Mouse (Mus musculus) neural tube, embryonic 12.5 days (tissue): ENCODE measurements at regions not wholly inside any gene's neighbourhood (a gene's known extent, or its start where the extent isn't known, plus 50 kb on each side); places are given as distances from the start of the nearest gene placed in this dataset.

ENCODE experiments used
- ATAC-seq: fragments of 200-750 bp; cut with Nextera tagmentation; 2 replicates; pipeline ENCODE4 v1.8.0; 2017; ENCODE audit warnings: low read depth, mild to moderate bottlenecking, moderate TSS enrichment, moderate library complexity; ENCODE audit not compliant: low FRiP score
- H3K27ac ChIP-seq: fragments of 300-500 bp; sonication (generic); 2 replicates; pipeline ENCODE4 v1.5.1; 2016
- H3K27me3 ChIP-seq: fragments of 300-500 bp; sonication (generic); replicated peaks from 2 replicates; pipeline ENCODE4 v1.6.1; 2016; ENCODE audit warnings: mild to moderate bottlenecking
- H3K36me3 ChIP-seq: fragments of 300-500 bp; sonication (generic); 2 replicates; pipeline ENCODE4 v1.6.1; 2016; ENCODE audit warnings: mild to moderate bottlenecking
- H3K4me1 ChIP-seq: fragments of 300-500 bp; sonication (generic); 2 replicates; pipeline ENCODE4 v1.6.1; 2016
- H3K4me2 ChIP-seq: fragments of 300-500 bp; sonication (generic); replicated peaks from 2 replicates; pipeline ENCODE4 v1.6.1; 2016; ENCODE audit warnings: mild to moderate bottlenecking
- H3K4me3 ChIP-seq: fragments of 300-500 bp; sonication (generic); 2 replicates; pipeline ENCODE4 v1.5.1; 2016
- H3K9ac ChIP-seq: fragments of 300-500 bp; sonication (generic); 2 replicates; pipeline ENCODE4 v1.6.1; 2016; ENCODE audit warnings: mild to moderate bottlenecking
- H3K9me3 ChIP-seq: fragments of 300-500 bp; sonication (generic); 2 replicates; pipeline ENCODE4 v1.6.1; 2016; ENCODE audit warnings: mild to moderate bottlenecking
- WGBS: fragments of 180-500 bp; shearing (Covaris S2); methylation state at CpG from one replicate; pipeline ENCODE4 v1.1.7; 2016; 5-methylcytosine and 5-hydroxymethylcytosine counted together

DNA sequence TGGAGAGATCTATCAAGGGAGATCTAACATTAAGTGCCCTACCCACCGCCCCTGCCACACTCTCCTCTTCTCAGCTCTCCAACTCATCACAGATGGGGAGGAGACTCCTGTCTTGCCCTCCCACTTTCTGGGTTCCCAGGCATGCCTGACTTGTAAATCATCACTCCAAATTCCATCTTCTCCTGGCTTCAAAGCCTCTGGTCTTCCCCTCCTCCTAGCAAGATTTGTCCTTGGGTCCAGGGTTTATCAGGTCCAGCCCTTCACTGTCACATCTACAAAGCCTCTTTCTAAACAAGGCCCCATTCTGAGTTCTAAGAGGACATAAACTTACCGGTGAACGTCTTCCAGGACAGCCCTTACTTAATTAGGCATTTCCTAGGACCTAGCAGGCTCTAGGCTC is 73.3 kb upstream of the Col5a1 start:
- Histone ChIP-seq H3K9ac (no peak overlapping the region), H3K4me3 (no peak overlapping the region), H3K27ac (no peak overlapping the region), H3K9me3 (no peaks in the 10 kb centered on the region), H3K4me1 (no peaks in the 10 kb centered on the region), H3K36me3 (no peaks in the 10 kb centered on the region), H3K27me3 (no peaks in the 10 kb centered on the region), H3K4me2 (no peak overlapping the region)
- 71% methylated on average over 3 of the region's 3 CpGs for WGBS
- no peak for ATAC-seq

DNA sequence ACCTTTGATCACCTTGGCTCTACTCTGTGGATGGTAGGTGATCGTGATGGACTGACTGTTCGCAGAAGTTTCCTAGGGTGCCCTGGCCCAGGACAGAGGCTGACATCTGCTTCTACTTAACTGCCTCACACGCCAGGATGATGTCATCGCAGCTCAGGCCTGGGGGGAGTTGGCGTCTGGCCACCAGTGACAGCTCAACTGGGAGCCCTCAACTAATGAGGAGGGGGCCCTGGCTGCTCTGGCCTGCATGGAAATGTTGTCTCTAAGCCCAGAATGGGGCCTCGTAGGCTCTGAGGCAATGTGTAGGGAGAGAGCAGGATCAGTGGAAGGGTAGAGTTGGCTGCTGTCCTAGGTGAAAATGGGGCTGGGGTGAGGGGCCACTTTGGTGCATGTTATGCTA is 72.9 kb upstream of the Col5a1 start:
- H3K4me2 ChIP-seq, result no peak overlapping the region
- no peaks in the 10 kb centered on the region for H3K27me3 ChIP-seq
- no peaks in the 10 kb centered on the region for H3K9me3 ChIP-seq
- H3K27ac ChIP-seq, result no peak overlapping the region
- H3K4me3 ChIP-seq, result no peak overlapping the region
- no peaks in the 10 kb centered on the region for H3K4me1 ChIP-seq
- 73% methylated on average over 6 of the region's 6 CpGs for WGBS
- H3K36me3 ChIP-seq, result no peaks in the 10 kb centered on the region
- no peak for ATAC-seq
- no peak overlapping the region for H3K9ac ChIP-seq

DNA sequence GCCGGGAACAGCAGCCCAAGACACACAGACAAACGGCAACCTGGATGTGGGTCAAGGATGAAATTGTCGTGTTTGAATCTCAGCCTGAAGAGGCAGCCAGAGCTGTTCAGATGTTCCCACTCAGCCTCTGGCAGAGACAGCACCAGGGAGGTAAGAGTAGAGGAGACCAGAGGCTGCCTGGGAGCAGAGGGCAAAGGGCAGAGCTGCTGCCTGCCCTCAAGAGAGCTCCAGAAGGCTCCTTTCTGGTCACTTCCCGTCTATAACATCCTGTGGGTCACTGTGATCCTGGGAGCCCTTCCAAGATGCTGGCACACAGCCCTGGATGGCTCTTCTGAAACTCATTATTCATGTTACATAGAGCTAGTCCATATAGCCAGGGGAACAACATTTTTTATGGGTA is 67.6 kb upstream of the Col5a1 start:
- 64% methylated on average over 4 of the region's 4 CpGs for WGBS
- Histone ChIP-seq H3K9ac (no peak overlapping the region), H3K4me3 (no peak overlapping the region), H3K27ac (no peak overlapping the region), H3K36me3 (no peaks in the 10 kb centered on the region), H3K4me2 (no peak overlapping the region), H3K27me3 (no peaks in the 10 kb centered on the region), H3K9me3 (no peaks in the 10 kb centered on the region), H3K4me1 (0 out of 2 replicates have a peak, but pooled peaks cover 4% of the 10 kb centered on the region)
- no peak for ATAC-seq

DNA sequence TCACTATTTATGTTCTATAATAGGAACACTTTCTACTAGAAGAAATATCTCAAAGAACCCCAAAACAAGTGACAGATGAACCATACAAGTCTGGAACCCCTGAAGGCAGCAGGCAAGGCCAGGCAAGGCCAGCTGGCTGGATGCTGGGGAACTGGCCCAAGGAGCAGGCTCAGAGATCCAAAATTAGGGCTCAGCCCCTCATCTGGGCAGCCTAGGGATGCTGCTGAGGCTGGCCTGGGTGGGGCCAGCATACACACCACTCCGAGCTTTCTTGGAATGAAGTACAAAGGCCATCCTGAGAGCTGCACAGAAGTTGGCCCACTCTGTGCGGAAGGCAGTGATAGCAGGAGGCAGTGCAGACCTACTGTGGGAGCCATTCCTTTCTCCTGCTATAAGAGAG is 59.4 kb upstream of the Col5a1 start:
- H3K4me2 ChIP-seq, result no peak overlapping the region
- H3K4me1 ChIP-seq, result no peaks in the 10 kb centered on the region
- no peak overlapping the region for H3K9ac ChIP-seq
- H3K36me3 ChIP-seq, result no peaks in the 10 kb centered on the region
- H3K4me3 ChIP-seq, result no peak overlapping the region
- no peak overlapping the region for H3K27ac ChIP-seq
- WGBS, result 90% methylated on average over 2 of the region's 2 CpGs
- ATAC-seq, result no peak
- no peaks in the 10 kb centered on the region for H3K27me3 ChIP-seq
- no peaks in the 10 kb centered on the region for H3K9me3 ChIP-seq

DNA sequence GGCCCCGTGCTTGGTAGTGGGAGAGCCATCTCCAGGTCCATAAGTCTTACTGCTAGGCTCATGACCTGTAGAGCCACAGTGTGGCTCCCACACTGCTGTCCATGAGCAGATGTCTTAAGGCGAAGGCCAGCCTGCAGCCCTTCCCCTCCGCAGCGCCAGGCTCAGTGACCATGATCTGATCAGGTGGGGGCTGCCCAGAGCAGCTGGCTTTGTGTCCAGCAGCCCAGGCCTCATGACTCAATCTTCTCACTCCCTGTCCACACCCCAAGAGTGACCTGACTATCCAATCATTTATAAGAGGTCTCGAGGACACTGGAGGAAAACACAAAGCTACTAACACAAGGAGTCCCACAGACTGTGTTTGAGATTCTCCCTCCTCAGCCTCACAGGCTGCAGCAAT is 58.6 kb upstream of the Col5a1 start:
- no peaks in the 10 kb centered on the region for H3K4me1 ChIP-seq
- H3K27ac ChIP-seq, result no peak overlapping the region
- H3K36me3 ChIP-seq, result no peaks in the 10 kb centered on the region
- ATAC-seq, result no peak
- no peaks in the 10 kb centered on the region for H3K9me3 ChIP-seq
- no peaks in the 10 kb centered on the region for H3K27me3 ChIP-seq
- H3K4me2 ChIP-seq, result no peak overlapping the region
- WGBS, result 86% methylated on average over 5 of the region's 5 CpGs
- H3K9ac ChIP-seq, result no peak overlapping the region
- no peak overlapping the region for H3K4me3 ChIP-seq

DNA sequence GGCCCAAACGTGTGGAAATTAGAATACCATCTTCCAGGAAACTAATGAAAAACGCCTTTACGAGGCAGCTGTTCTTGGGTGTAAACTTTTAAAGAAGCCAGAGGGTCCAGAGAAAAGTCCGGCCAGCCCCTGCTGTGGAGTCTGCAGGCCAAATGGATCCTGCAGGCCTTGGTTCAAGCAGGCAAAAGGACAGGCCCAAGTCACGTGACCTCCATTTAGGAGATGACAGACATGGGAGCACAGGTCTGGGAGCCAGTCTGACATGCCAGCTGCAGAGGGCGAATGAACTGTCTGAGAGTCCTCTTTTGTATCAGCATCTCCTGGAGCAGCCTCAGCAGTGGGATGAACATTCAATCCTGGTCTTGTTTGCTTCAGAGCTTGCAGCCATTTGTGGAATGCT is 58.0 kb upstream of the Col5a1 start:
- Histone ChIP-seq H3K4me1 (no peaks in the 10 kb centered on the region), H3K9ac (no peak overlapping the region), H3K4me3 (no peak overlapping the region), H3K27ac (no peak overlapping the region), H3K9me3 (no peaks in the 10 kb centered on the region), H3K4me2 (no peak overlapping the region), H3K36me3 (no peaks in the 10 kb centered on the region), H3K27me3 (no peaks in the 10 kb centered on the region)
- WGBS, result 70% methylated on average over 6 of the region's 6 CpGs
- ATAC-seq, result no peak

DNA sequence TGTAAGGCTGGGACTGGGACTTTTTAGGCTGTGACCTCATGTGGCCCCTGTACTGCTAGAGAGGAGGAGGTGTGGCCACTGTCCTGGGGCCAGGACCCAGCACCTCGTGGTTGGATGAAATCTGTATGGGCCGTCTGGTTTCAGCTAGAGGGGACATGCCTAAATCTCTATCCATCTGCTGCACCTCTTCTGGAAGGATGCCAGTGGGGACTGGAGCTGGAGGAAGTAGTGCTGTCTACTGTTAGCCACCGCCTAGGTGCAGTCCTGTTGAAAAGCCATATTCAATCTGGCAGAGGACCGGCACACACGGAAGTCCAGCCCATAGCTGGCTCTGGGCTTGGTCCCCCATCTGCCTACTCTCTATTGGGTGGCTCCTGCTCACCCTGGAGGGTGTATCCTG is 56.7 kb upstream of the Col5a1 start:
- WGBS, result 81% methylated on average over 5 of the region's 5 CpGs
- Histone ChIP-seq H3K27ac (no peak overlapping the region), H3K4me1 (no peaks in the 10 kb centered on the region), H3K9me3 (no peaks in the 10 kb centered on the region), H3K36me3 (no peaks in the 10 kb centered on the region), H3K4me3 (no peak overlapping the region), H3K4me2 (no peak overlapping the region), H3K9ac (no peak overlapping the region), H3K27me3 (no peaks in the 10 kb centered on the region)
- ATAC-seq, result no peak

DNA sequence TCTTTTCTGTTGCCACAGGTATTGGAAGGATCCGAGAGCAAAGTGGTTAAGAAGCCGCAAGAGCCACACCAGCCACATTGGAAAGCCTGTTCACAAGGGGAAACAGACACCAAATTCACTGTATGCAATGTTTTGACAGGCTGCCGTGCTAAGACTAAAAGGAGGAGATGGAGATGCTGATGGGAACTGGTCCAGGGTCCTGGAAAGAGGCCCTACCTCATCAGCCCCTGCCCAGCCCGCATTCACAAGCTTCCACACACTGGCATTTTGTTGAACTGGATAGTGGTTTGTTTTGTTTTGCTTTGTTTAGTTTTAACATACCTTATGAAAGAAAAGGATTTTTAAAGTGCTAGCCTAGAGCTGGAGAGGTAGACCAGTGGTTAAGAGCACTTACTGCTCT is 51.3 kb upstream of the Col5a1 start:
- Histone ChIP-seq H3K4me1 (peaks cover 9% of the 10 kb centered on the region), H3K9ac (no peak overlapping the region), H3K27me3 (no peaks in the 10 kb centered on the region), H3K4me3 (no peak overlapping the region), H3K36me3 (no peaks in the 10 kb centered on the region), H3K9me3 (no peaks in the 10 kb centered on the region), H3K4me2 (no peak overlapping the region), H3K27ac (no peak overlapping the region)
- no peak for ATAC-seq
- 92% methylated on average over 4 of the region's 4 CpGs for WGBS

DNA sequence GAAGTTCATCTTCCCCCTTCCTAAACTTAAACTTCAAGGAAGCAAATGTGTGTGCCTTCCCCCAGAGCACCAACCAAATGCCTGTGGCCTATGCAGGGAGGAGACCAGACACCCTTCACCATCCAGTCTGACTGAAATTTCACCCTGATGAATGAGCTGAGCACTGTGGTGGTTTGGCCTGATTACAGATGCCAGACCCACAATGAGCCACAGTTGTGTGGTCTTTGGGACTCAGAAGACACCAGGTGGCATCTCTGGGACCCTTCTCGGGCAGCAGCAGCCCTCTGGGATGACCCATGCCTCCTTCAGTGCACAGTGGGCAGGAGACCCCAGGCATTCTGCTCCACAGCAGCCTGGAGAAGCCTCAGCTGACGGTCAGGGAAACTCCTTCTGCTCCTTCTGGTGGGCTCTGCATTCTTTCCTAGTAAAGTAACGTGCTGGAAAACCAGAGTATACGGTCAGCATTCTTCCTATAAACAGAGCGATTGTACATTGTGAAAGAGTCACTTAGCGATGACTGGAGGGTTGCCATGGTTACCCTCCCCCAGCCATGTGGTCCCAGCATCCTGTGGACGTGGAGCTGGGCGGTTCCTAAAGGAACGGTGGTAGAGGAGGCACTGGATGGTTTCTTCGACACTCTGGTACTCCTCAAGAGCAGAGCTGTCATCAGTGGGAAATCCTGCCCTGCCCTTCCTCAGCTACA is 50.3 kb upstream of the Col5a1 start:
- H3K4me3 ChIP-seq, result no peak overlapping the region
- peak overlapping the region; percentile 31 for H3K4me2 ChIP-seq
- ATAC-seq, result peak; percentile 70; the same call in 1 of the 2 replicates
- no peak overlapping the region for H3K9ac ChIP-seq
- no peaks in the 10 kb centered on the region for H3K27me3 ChIP-seq
- H3K4me1 ChIP-seq, result peaks cover 9% of the 10 kb centered on the region
- no peaks in the 10 kb centered on the region for H3K36me3 ChIP-seq
- WGBS, result 18% methylated on average over 10 of the region's 10 CpGs
- H3K9me3 ChIP-seq, result no peaks in the 10 kb centered on the region
- no peak overlapping the region for H3K27ac ChIP-seq
